Mouse (Mus musculus): ENCODE results near the gene Mad1l1. TPM values are rescaled to one million over a fixed set of nuclear protein-coding genes. Genes with fewer than 3 reads are reported as not detected.

Mad1l1 gene
- polyA plus RNA-seq, 1 experiment from 2014 or later = 85.6 TPM

- peak; percentile 78 for DNase-seq (ENCODE audit: low spot score)
Measured at GRCm38 (mm10) chr5:140143541-140143940, 177.8 kb downstream of the Mad1l1 start.

- DNase-seq (ENCODE audit: low spot score) = no peak
Measured at GRCm38 (mm10) chr5:140141336-140141735, 180.0 kb downstream of the Mad1l1 start.

- DNase-seq (ENCODE audit: low spot score) = peak; percentile 66
Measured at GRCm38 (mm10) chr5:140140214-140140613, 181.1 kb downstream of the Mad1l1 start.

GRCm38 (mm10) chr5:140135734-140136625 lies 185.4 kb downstream of the Mad1l1 start:
- no peak for DNase-seq (ENCODE audit: low spot score)

- no peak for DNase-seq (ENCODE audit: low spot score)
Measured at GRCm38 (mm10) chr5:140134021-140134420, 187.3 kb downstream of the Mad1l1 start.

GRCm38 (mm10) chr5:140128414-140128981 lies 192.9 kb downstream of the Mad1l1 start:
- DNase-seq (ENCODE audit: low spot score) = no peak

GRCm38 (mm10) chr5:140127981-140128380 lies 193.4 kb downstream of the Mad1l1 start:
- no peak for DNase-seq (ENCODE audit: low spot score)

- DNase-seq (ENCODE audit: low spot score) = no peak
Measured at GRCm38 (mm10) chr5:140124626-140125025, 196.7 kb downstream of the Mad1l1 start.

GRCm38 (mm10) chr5:140123640-140124366 lies 197.5 kb downstream of the Mad1l1 start:
- no peak for DNase-seq (ENCODE audit: low spot score)

GRCm38 (mm10) chr5:140123194-140123593 lies 198.2 kb downstream of the Mad1l1 start:
- DNase-seq (ENCODE audit: low spot score) = no peak

GRCm38 (mm10) chr5:140121966-140122365 lies 199.4 kb downstream of the Mad1l1 start:
- DNase-seq (ENCODE audit: low spot score) = peak; percentile 66

- DNase-seq (ENCODE audit: low spot score) = no peak
Measured at GRCm38 (mm10) chr5:140118921-140119320, 202.4 kb downstream of the Mad1l1 start.

- DNase-seq (ENCODE audit: low spot score) = no peak
Measured at GRCm38 (mm10) chr5:140117968-140118367, 203.4 kb downstream of the Mad1l1 start.

- DNase-seq (ENCODE audit: low spot score) = no peak
Measured at GRCm38 (mm10) chr5:140115434-140116271, 205.7 kb downstream of the Mad1l1 start.

GRCm38 (mm10) chr5:140114512-140115060 lies 206.8 kb downstream of the Mad1l1 start:
- DNase-seq (ENCODE audit: low spot score) = peak; percentile 74

GRCm38 (mm10) chr5:140113281-140113680 lies 208.1 kb downstream of the Mad1l1 start:
- no peak for DNase-seq (ENCODE audit: low spot score)

- no peak for DNase-seq (ENCODE audit: low spot score)
Measured at GRCm38 (mm10) chr5:140110024-140110423, 211.3 kb downstream of the Mad1l1 start.

- DNase-seq (ENCODE audit: low spot score) = no peak
Measured at GRCm38 (mm10) chr5:140107907-140108306, 213.4 kb downstream of the Mad1l1 start.

GRCm38 (mm10) chr5:140106051-140106450 lies 215.3 kb downstream of the Mad1l1 start:
- peak; percentile 53 for DNase-seq (ENCODE audit: low spot score)

GRCm38 (mm10) chr5:140104891-140105290 lies 216.5 kb downstream of the Mad1l1 start:
- no peak for DNase-seq (ENCODE audit: low spot score)

- DNase-seq (ENCODE audit: low spot score) = no peak
Measured at GRCm38 (mm10) chr5:140102731-140103130, 218.6 kb downstream of the Mad1l1 start.

Data from thymus, postnatal 0 days (tissue).